Mouse (Mus musculus) frontal cortex, adult (tissue): ENCODE measurements around the gene Fbxl2.

Experiments used
- ATAC-seq: cut with Nextera tagmentation; 2 replicates; pipeline ENCODE4 v1.9.2; 2017; ENCODE audit warnings: mild to moderate bottlenecking, moderate library complexity, mixed read lengths; ENCODE audit not compliant: low TSS enrichment

Fbxl2 gene

DNA sequence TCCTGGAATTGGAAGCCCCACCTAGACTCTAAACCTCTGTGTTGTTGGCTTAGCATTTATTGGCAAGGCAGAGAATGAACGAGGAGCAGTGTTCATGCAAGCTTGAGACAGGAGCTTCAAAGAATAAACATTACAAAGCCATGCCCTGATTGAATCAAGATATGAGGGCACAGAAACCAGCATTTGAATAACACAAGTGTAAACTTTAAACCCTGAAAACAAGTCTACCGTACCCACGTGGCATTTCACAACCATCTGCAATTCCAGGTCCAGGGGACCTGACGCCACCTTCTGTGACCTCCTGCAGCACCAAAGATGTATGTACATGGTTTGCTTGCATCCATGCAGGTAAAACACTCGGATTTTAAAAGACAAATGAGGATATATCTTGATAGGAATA lies 123.3 kb downstream of the Fbxl2 start:
- no peak for ATAC-seq

- ATAC-seq: no peak
These were observed 130.2 kb downstream of the Fbxl2 start for GRCm38 (mm10) chr9:113915789-113916188.
